Mouse (Mus musculus) spleen, postnatal 14 days (tissue): ENCODE measurements around the gene Coq7.

Experiments used
- DNase-seq, 2 experiments: peaks; one replicate each; pipeline ENCODE4 v3.0.0; 2021 to 2022; ENCODE audit warnings: low spot score in 2 of 2

The Coq7 gene

GRCm38 (mm10) chr7:118461400-118462136, 71.6 kb downstream of the Coq7 start:
- no peak for DNase-seq
